Mouse (Mus musculus): Measurements from ENCODE around the gene Mbnl2. TPM values are rescaled to one million over a fixed set of nuclear protein-coding genes. Genes with fewer than 3 reads are reported as not detected.

Mbnl2 gene
- polyA plus RNA-seq, 1 experiment from 2014 or later, result 19.3 TPM

- Histone ChIP-seq H3K27ac (ENCODE audit: low read length) (peak overlapping the region; percentile 21; the same call in 1 of the 2 replicates), H3K36me3 (ENCODE audit: control insufficient read depth, insufficient read depth) (no peaks in the 10 kb centered on the region), H3K9me3 (replicated peaks; ENCODE audit: control insufficient read depth, low read length) (no peaks in the 10 kb centered on the region), H3K27me3 (ENCODE audit: control insufficient read depth, insufficient read depth, low read depth, low read length) (no peaks in the 10 kb centered on the region), H3K9ac (ENCODE audit: low read depth, low read length) (no peak overlapping the region), H3K4me2 (ENCODE audit: low read depth, low read length) (no peak overlapping the region), H3K4me1 (ENCODE audit: control insufficient read depth, low read depth, low read length) (peaks cover 3% of the 10 kb centered on the region), H3K4me3 (ENCODE audit: low read depth, low read length) (no peak overlapping the region)
- WGBS (ENCODE audit: insufficient replicate concordance), result 37% methylated on average over 19 of the region's 19 CpGs
- no peak for ATAC-seq (ENCODE audit: low read depth)
Observed at GRCm38 (mm10) chr14:120324883-120325480, 49.5 kb downstream of the Mbnl2 start.

GRCm38 (mm10) chr14:120325673-120326072 lies 50.2 kb downstream of the Mbnl2 start:
- ATAC-seq (ENCODE audit: low read depth), result no peak

GRCm38 (mm10) chr14:120330454-120330853 lies 55.0 kb downstream of the Mbnl2 start:
- ATAC-seq (ENCODE audit: low read depth), result no peak
- H3K9ac ChIP-seq (ENCODE audit: low read depth, low read length), result no peak overlapping the region
- no peaks in the 10 kb centered on the region for H3K27me3 ChIP-seq (ENCODE audit: control insufficient read depth, insufficient read depth, low read depth, low read length)
- no peaks in the 10 kb centered on the region for H3K9me3 ChIP-seq (replicated peaks; ENCODE audit: control insufficient read depth, low read length)
- H3K4me2 ChIP-seq (ENCODE audit: low read depth, low read length), result no peak overlapping the region
- H3K36me3 ChIP-seq (ENCODE audit: control insufficient read depth, insufficient read depth), result no peaks in the 10 kb centered on the region
- H3K4me3 ChIP-seq (ENCODE audit: low read depth, low read length), result no peak overlapping the region
- no peak overlapping the region for H3K27ac ChIP-seq (ENCODE audit: low read length)
- no peaks in the 10 kb centered on the region; the same call in none of the 2 replicates for H3K4me1 ChIP-seq (ENCODE audit: control insufficient read depth, low read depth, low read length)
- WGBS (ENCODE audit: insufficient replicate concordance), result 81% methylated on average over 12 of the region's 12 CpGs

More at GRCm38 (mm10) chr14:120325673-120326072, 50.2 kb downstream of the Mbnl2 start:
- no peak overlapping the region for H3K4me2 ChIP-seq (ENCODE audit: low read depth, low read length)
- no peaks in the 10 kb centered on the region for H3K9me3 ChIP-seq (replicated peaks; ENCODE audit: control insufficient read depth, low read length)
- no peak overlapping the region for H3K9ac ChIP-seq (ENCODE audit: low read depth, low read length)
- no peaks in the 10 kb centered on the region for H3K36me3 ChIP-seq (ENCODE audit: control insufficient read depth, insufficient read depth)
- H3K27ac ChIP-seq (ENCODE audit: low read length), result no peak overlapping the region; the same call in 1 of the 2 replicates
- no peak overlapping the region for H3K4me3 ChIP-seq (ENCODE audit: low read depth, low read length)
- peaks cover 3% of the 10 kb centered on the region for H3K4me1 ChIP-seq (ENCODE audit: control insufficient read depth, low read depth, low read length)
- WGBS (ENCODE audit: insufficient replicate concordance), result 33% methylated on average over 5 of the region's 5 CpGs
- H3K27me3 ChIP-seq (ENCODE audit: control insufficient read depth, insufficient read depth, low read depth, low read length), result no peaks in the 10 kb centered on the region

GRCm38 (mm10) chr14:120330881-120331514 lies 55.5 kb downstream of the Mbnl2 start:
- no peaks in the 10 kb centered on the region for H3K9me3 ChIP-seq (replicated peaks; ENCODE audit: control insufficient read depth, low read length)
- no peaks in the 10 kb centered on the region for H3K27me3 ChIP-seq (ENCODE audit: control insufficient read depth, insufficient read depth, low read depth, low read length)
- H3K4me2 ChIP-seq (ENCODE audit: low read depth, low read length), result no peak overlapping the region
- H3K27ac ChIP-seq (ENCODE audit: low read length), result no peak overlapping the region
- no peaks in the 10 kb centered on the region; the same call in none of the 2 replicates for H3K4me1 ChIP-seq (ENCODE audit: control insufficient read depth, low read depth, low read length)
- H3K36me3 ChIP-seq (ENCODE audit: control insufficient read depth, insufficient read depth), result no peaks in the 10 kb centered on the region
- ATAC-seq (ENCODE audit: low read depth), result no peak
- no peak overlapping the region for H3K4me3 ChIP-seq (ENCODE audit: low read depth, low read length)
- WGBS (ENCODE audit: insufficient replicate concordance), result 72% methylated on average over 13 of the region's 13 CpGs
- H3K9ac ChIP-seq (ENCODE audit: low read depth, low read length), result no peak overlapping the region

- Histone ChIP-seq H3K36me3 (ENCODE audit: control insufficient read depth, insufficient read depth) (no peaks in the 10 kb centered on the region), H3K27ac (ENCODE audit: low read length) (no peak overlapping the region), H3K9me3 (replicated peaks; ENCODE audit: control insufficient read depth, low read length) (no peaks in the 10 kb centered on the region), H3K9ac (ENCODE audit: low read depth, low read length) (no peak overlapping the region), H3K4me1 (ENCODE audit: control insufficient read depth, low read depth, low read length) (peaks cover 5% of the 10 kb centered on the region), H3K4me3 (ENCODE audit: low read depth, low read length) (no peak overlapping the region), H3K27me3 (ENCODE audit: control insufficient read depth, insufficient read depth, low read depth, low read length) (no peaks in the 10 kb centered on the region), H3K4me2 (ENCODE audit: low read depth, low read length) (no peak overlapping the region)
- 77% methylated on average over 15 of the region's 15 CpGs for WGBS (ENCODE audit: insufficient replicate concordance)
- no peak for ATAC-seq (ENCODE audit: low read depth)
Observed at GRCm38 (mm10) chr14:120333465-120334243, 58.2 kb downstream of the Mbnl2 start.

- no peaks in the 10 kb centered on the region for H3K36me3 ChIP-seq (ENCODE audit: control insufficient read depth, insufficient read depth)
- 79% methylated on average over 9 of the region's 9 CpGs for WGBS (ENCODE audit: insufficient replicate concordance)
- no peak overlapping the region for H3K4me2 ChIP-seq (ENCODE audit: low read depth, low read length)
- H3K9me3 ChIP-seq (replicated peaks; ENCODE audit: control insufficient read depth, low read length), result no peaks in the 10 kb centered on the region
- H3K9ac ChIP-seq (ENCODE audit: low read depth, low read length), result no peak overlapping the region
- no peak overlapping the region for H3K4me3 ChIP-seq (ENCODE audit: low read depth, low read length)
- H3K27ac ChIP-seq (ENCODE audit: low read length), result no peak overlapping the region
- no peak for ATAC-seq (ENCODE audit: low read depth)
- H3K27me3 ChIP-seq (ENCODE audit: control insufficient read depth, insufficient read depth, low read depth, low read length), result no peaks in the 10 kb centered on the region
- H3K4me1 ChIP-seq (ENCODE audit: control insufficient read depth, low read depth, low read length), result peaks cover 5% of the 10 kb centered on the region
Observed at GRCm38 (mm10) chr14:120335366-120335765, 59.9 kb downstream of the Mbnl2 start.

GRCm38 (mm10) chr14:120335871-120336270 lies 60.4 kb downstream of the Mbnl2 start:
- Histone ChIP-seq H3K9me3 (replicated peaks; ENCODE audit: control insufficient read depth, low read length) (no peaks in the 10 kb centered on the region), H3K4me3 (ENCODE audit: low read depth, low read length) (no peak overlapping the region), H3K9ac (ENCODE audit: low read depth, low read length) (no peak overlapping the region), H3K36me3 (ENCODE audit: control insufficient read depth, insufficient read depth) (no peaks in the 10 kb centered on the region), H3K27me3 (ENCODE audit: control insufficient read depth, insufficient read depth, low read depth, low read length) (no peaks in the 10 kb centered on the region), H3K4me2 (ENCODE audit: low read depth, low read length) (no peak overlapping the region), H3K27ac (ENCODE audit: low read length) (no peak overlapping the region), H3K4me1 (ENCODE audit: control insufficient read depth, low read depth, low read length) (peaks cover 5% of the 10 kb centered on the region)
- 66% methylated on average over 6 of the region's 6 CpGs for WGBS (ENCODE audit: insufficient replicate concordance)
- ATAC-seq (ENCODE audit: low read depth), result no peak

GRCm38 (mm10) chr14:120336380-120336779 lies 60.9 kb downstream of the Mbnl2 start:
- no peaks in the 10 kb centered on the region for H3K27me3 ChIP-seq (ENCODE audit: control insufficient read depth, insufficient read depth, low read depth, low read length)
- no peak overlapping the region for H3K27ac ChIP-seq (ENCODE audit: low read length)
- WGBS (ENCODE audit: insufficient replicate concordance), result 69% methylated on average over 7 of the region's 7 CpGs
- no peaks in the 10 kb centered on the region for H3K36me3 ChIP-seq (ENCODE audit: control insufficient read depth, insufficient read depth)
- peak; percentile 63 for ATAC-seq (ENCODE audit: low read depth)
- H3K4me2 ChIP-seq (ENCODE audit: low read depth, low read length), result no peak overlapping the region
- H3K9ac ChIP-seq (ENCODE audit: low read depth, low read length), result no peak overlapping the region
- H3K4me1 ChIP-seq (ENCODE audit: control insufficient read depth, low read depth, low read length), result peaks cover 5% of the 10 kb centered on the region
- no peaks in the 10 kb centered on the region for H3K9me3 ChIP-seq (replicated peaks; ENCODE audit: control insufficient read depth, low read length)
- H3K4me3 ChIP-seq (ENCODE audit: low read depth, low read length), result no peak overlapping the region

- Histone ChIP-seq H3K4me1 (ENCODE audit: control insufficient read depth, low read depth, low read length) (peaks cover 5% of the 10 kb centered on the region), H3K9me3 (replicated peaks; ENCODE audit: control insufficient read depth, low read length) (no peaks in the 10 kb centered on the region), H3K4me3 (ENCODE audit: low read depth, low read length) (no peak overlapping the region), H3K36me3 (ENCODE audit: control insufficient read depth, insufficient read depth) (no peaks in the 10 kb centered on the region), H3K27ac (ENCODE audit: low read length) (no peak overlapping the region), H3K9ac (ENCODE audit: low read depth, low read length) (no peak overlapping the region), H3K4me2 (ENCODE audit: low read depth, low read length) (no peak overlapping the region), H3K27me3 (ENCODE audit: control insufficient read depth, insufficient read depth, low read depth, low read length) (no peaks in the 10 kb centered on the region)
- ATAC-seq (ENCODE audit: low read depth), result no peak
- WGBS (ENCODE audit: insufficient replicate concordance), result 73% methylated on average over 8 of the region's 8 CpGs
Observed at GRCm38 (mm10) chr14:120336841-120337240, 61.4 kb downstream of the Mbnl2 start.

All from liver, embryonic 16.5 days (tissue).